In the genomic region with DNA sequence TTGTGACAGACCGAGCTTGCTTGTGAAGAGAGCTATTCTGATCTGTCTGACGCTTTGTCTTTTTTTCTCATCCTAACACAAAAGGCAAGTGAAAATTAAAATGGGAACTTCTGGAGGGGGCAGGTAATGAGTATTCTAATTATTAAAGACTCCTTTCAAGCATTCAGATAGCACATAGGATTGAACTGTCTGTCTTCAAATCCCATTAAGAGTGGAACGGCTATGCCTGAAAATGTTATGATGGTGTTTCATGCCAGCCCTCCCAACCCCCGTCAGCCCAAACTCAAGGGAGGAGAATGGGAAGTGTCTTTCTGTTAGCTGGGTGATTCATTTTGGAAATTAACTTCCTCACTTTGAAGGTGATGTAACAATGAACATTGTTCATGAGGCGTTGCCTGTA, we compare ENCODE assay signal across 28 mouse cellular contexts.
A peak's percentile ranks its signal among the peaks of the same experiment; 100 is the strongest.
DNase-seq lines count a peak whose midpoint lies in the region; ATAC-seq lines count a peak whose summit lies in the region.
"Had no signal": no experiment of that assay in that cellular context is flagged by ENCODE, and none has a peak within 500 bp of the region (broad histone marks: within the 10 kb centered on the region; RNA-seq: fewer than 3 reads in every experiment).

No protein-coding gene starts in this region.

- H3K9ac ChIP-seq in forebrain, embryonic 14.5 days (ENCODE audit: low read length) = no peak overlapping the region
- H3K9ac ChIP-seq in forebrain, embryonic 11.5 days (ENCODE audit: low read length) = no peak overlapping the region
- no peak overlapping the region for H3K9ac ChIP-seq in midbrain, embryonic 14.5 days (replicated peaks; ENCODE audit: low read length)
- H3K9ac ChIP-seq: heart, embryonic 12.5 days; intestine, embryonic 15.5 days; limb, embryonic 13.5 days had no signal

- no peak overlapping the region for H3K4me3 ChIP-seq in forebrain, embryonic 14.5 days (ENCODE audit: low read depth, low read length)
- H3K4me3 ChIP-seq in forebrain, embryonic 11.5 days (ENCODE audit: low read depth, low read length) = no peak overlapping the region
- no peak overlapping the region for H3K4me3 ChIP-seq in midbrain, embryonic 14.5 days (replicated peaks; ENCODE audit: low read depth, low read length)
- H3K4me3 ChIP-seq: gastrocnemius, adult 2 months; heart, adult 2 months; heart, embryonic 12.5 days; intestine, embryonic 15.5 days; layer of hippocampus, adult 2 months; limb, embryonic 13.5 days; megakaryocyte, embryonic 14.5 days; neural tube, embryonic 15.5 days had no signal

- no peaks in the 10 kb centered on the region for H3K36me3 ChIP-seq in forebrain, embryonic 14.5 days (ENCODE audit: control insufficient read depth, insufficient read depth, low read length)
- H3K36me3 ChIP-seq in forebrain, embryonic 11.5 days (ENCODE audit: control insufficient read depth, insufficient read depth, low read length) = no peaks in the 10 kb centered on the region
- no peaks in the 10 kb centered on the region for H3K36me3 ChIP-seq in midbrain, embryonic 14.5 days (ENCODE audit: control insufficient read depth, insufficient read depth, low read length)
- H3K36me3 ChIP-seq: G1E; heart, embryonic 12.5 days; intestine, embryonic 15.5 days; limb, embryonic 13.5 days; neural tube, embryonic 15.5 days had no signal

- 43% methylated on average over 5 of the region's 5 CpGs for WGBS in forebrain, embryonic 14.5 days
- 72% methylated on average over 5 of the region's 5 CpGs for WGBS in forebrain, embryonic 11.5 days
- 20% methylated on average over 5 of the region's 5 CpGs for WGBS in midbrain, embryonic 14.5 days

- DNase-seq in forebrain, embryonic 14.5 days (ENCODE audit: low spot score) = peak; percentile 8
- no peak for DNase-seq in forebrain, embryonic 11.5 days (ENCODE audit: low spot score)
- DNase-seq in right cerebral cortex, adult 18-20 months = peak; percentile 7
- no peak for DNase-seq in right cerebral cortex, postnatal 10 days (ENCODE audit: low spot score in 2 of 2)
- DNase-seq in midbrain, embryonic 14.5 days = peak; percentile 13
- no peak for DNase-seq in layer of hippocampus, postnatal 25 days (ENCODE audit: extremely low spot score in 1 of 2, low spot score in 1 of 2)
- no peak for DNase-seq in testis, postnatal 14 days (ENCODE audit: low spot score)
- DNase-seq: adrenal gland, postnatal 14 days; cerebellum, adult 8-10 months; gastrocnemius, adult 2 months; gastrocnemius, postnatal 36 days; heart, adult 2 months; heart, postnatal 4 days; kidney, adult 2 months; kidney, postnatal 36 days; lung, postnatal 4 days; spleen, adult 18-20 months; thymus, adult 18-20 months; thymus, postnatal 25 days had no signal

- ATAC-seq in forebrain, embryonic 14.5 days = no peak
- no peak for ATAC-seq in forebrain, embryonic 11.5 days (replicated peaks; ENCODE audit: low FRiP score)
- ATAC-seq in midbrain, embryonic 14.5 days (ENCODE audit: low FRiP score, low TSS enrichment) = no peak
- ATAC-seq: intestine, embryonic 15.5 days; lung, postnatal 0 days had no signal

- H3K9me3 ChIP-seq in forebrain, embryonic 14.5 days (replicated peaks; ENCODE audit: control insufficient read depth, low read length) = no peaks in the 10 kb centered on the region
- H3K9me3 ChIP-seq in forebrain, embryonic 11.5 days (ENCODE audit: control insufficient read depth, low read length) = no peaks in the 10 kb centered on the region
- no peaks in the 10 kb centered on the region for H3K9me3 ChIP-seq in midbrain, embryonic 14.5 days (ENCODE audit: control insufficient read depth, low read length)
- H3K9me3 ChIP-seq: G1E; heart, embryonic 12.5 days; intestine, embryonic 15.5 days; limb, embryonic 13.5 days; neural tube, embryonic 15.5 days had no signal

- no peak overlapping the region for H3K27ac ChIP-seq in forebrain, embryonic 14.5 days (ENCODE audit: low read depth, low read length)
- H3K27ac ChIP-seq in forebrain, embryonic 11.5 days (ENCODE audit: low read depth, low read length) = no peak overlapping the region
- peak overlapping the region; percentile 79 for H3K27ac ChIP-seq in midbrain, embryonic 14.5 days (replicated peaks; ENCODE audit: low read depth, low read length)
- H3K27ac ChIP-seq: gastrocnemius, adult 2 months; heart, adult 2 months; intestine, embryonic 15.5 days; limb, embryonic 13.5 days had no signal

- H3K4me1 ChIP-seq in forebrain, embryonic 14.5 days (ENCODE audit: control insufficient read depth, insufficient read depth, low read length) = peaks cover 10% of the 10 kb centered on the region; the same call in 1 of the 2 replicates
- no peaks in the 10 kb centered on the region for H3K4me1 ChIP-seq in forebrain, embryonic 11.5 days (replicated peaks; ENCODE audit: control insufficient read depth, insufficient read depth, low read length)
- H3K4me1 ChIP-seq in midbrain, embryonic 14.5 days (ENCODE audit: control insufficient read depth, insufficient read depth, low read length) = peaks cover 6% of the 10 kb centered on the region; the same call in 1 of the 2 replicates
- H3K4me1 ChIP-seq: heart, embryonic 12.5 days; intestine, embryonic 15.5 days; limb, embryonic 13.5 days; megakaryocyte, embryonic 14.5 days had no signal

- H3K4me2 ChIP-seq in forebrain, embryonic 14.5 days (ENCODE audit: low read length) = no peak overlapping the region
- no peak overlapping the region for H3K4me2 ChIP-seq in forebrain, embryonic 11.5 days (ENCODE audit: low read depth, low read length, severe bottlenecking)
- H3K4me2 ChIP-seq in midbrain, embryonic 14.5 days (ENCODE audit: low read length) = no peak overlapping the region; the same call in 1 of the 2 replicates
- H3K4me2 ChIP-seq: heart, embryonic 12.5 days; intestine, embryonic 15.5 days; limb, embryonic 13.5 days; liver, embryonic 11.5 days; neural tube, embryonic 15.5 days had no signal

- no peaks in the 10 kb centered on the region for H3K27me3 ChIP-seq in forebrain, embryonic 14.5 days (replicated peaks; ENCODE audit: control insufficient read depth, insufficient read depth, low read length)
- H3K27me3 ChIP-seq in forebrain, embryonic 11.5 days (ENCODE audit: control insufficient read depth, insufficient read depth, low read length) = no peaks in the 10 kb centered on the region
- H3K27me3 ChIP-seq in midbrain, embryonic 14.5 days (ENCODE audit: control insufficient read depth, insufficient read depth, low read length) = no peaks in the 10 kb centered on the region
- H3K27me3 ChIP-seq: heart, embryonic 12.5 days; intestine, embryonic 15.5 days; limb, embryonic 13.5 days; megakaryocyte, embryonic 14.5 days; neural tube, embryonic 15.5 days had no signal

Comparison
In these comparisons a context has a peak if more than half of its experiments do, and no peak if none do; other contexts are left out.
1. DNase-seq: peak in forebrain, embryonic 14.5 days (single experiment), right cerebral cortex, adult 18-20 months (single experiment) and midbrain, embryonic 14.5 days (single experiment); none in forebrain, embryonic 11.5 days (single experiment), right cerebral cortex, postnatal 10 days (0 of 2), layer of hippocampus, postnatal 25 days (0 of 2) and testis, postnatal 14 days (single experiment).